Mouse (Mus musculus): ENCODE results near the gene Kctd17.

Gene Kctd17

DNA sequence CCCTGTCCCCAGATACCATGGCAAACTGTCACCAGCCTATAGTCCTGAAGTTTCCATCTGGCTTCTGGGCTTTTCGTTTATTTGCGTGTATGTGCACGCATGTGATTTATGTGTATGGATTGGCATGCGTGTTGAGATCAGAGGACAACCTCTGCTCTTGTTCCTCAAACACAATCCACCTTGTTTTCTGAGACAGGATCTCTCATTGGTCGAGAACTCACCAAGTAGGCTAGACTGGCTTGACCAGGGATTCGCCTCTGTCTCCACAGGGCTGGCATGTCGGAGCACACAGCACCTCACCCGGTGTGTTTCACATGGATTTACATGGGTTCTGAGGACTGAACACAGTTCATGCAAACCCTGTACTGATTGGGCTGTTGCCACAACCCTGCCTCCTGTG, 14.2 kb upstream of the Kctd17 start:
- no peak for DNase-seq (ENCODE audit: low spot score in 2 of 2)

DNA sequence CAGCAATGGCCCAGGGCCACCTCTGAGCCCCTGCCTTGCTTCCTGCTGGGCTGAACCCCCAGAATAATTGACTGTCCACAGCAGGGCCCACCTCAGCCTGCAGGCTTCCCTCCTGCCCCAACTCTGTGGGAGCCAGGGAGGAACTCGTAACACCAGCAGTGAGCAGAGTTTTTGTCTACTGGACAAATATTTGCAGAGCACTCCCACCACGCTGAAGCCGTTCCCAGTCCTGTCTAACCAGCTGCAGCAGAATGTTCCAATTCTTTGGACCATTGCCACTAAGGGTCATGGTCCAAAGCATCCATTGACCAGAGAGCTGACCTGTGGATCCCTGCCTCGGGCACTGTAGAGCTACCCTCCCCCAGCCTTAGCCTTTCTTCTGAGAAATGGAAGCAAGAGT, 11.4 kb upstream of the Kctd17 start:
- no peak for DNase-seq (ENCODE audit: low spot score in 2 of 2)

DNA sequence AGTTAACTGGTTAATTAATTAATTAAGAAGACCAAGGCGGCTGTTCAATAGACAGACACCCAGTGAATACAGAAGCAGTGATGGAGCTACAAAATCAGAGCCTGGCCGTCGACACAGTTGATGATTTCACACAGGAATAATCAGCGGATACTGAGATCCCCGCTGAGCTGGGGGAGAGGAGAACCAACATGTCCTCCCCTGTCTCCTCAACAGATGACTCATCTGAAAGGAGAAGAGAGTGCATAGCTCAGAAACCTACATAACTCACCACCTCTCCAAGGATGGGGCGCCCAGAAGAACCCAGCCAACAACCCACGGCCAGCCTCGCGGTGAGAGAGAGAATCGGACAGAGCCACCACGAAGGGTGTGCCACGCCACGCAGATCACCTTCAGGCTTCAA, 8.0 kb upstream of the Kctd17 start:
- DNase-seq (ENCODE audit: low spot score in 2 of 2) = no peak

DNA sequence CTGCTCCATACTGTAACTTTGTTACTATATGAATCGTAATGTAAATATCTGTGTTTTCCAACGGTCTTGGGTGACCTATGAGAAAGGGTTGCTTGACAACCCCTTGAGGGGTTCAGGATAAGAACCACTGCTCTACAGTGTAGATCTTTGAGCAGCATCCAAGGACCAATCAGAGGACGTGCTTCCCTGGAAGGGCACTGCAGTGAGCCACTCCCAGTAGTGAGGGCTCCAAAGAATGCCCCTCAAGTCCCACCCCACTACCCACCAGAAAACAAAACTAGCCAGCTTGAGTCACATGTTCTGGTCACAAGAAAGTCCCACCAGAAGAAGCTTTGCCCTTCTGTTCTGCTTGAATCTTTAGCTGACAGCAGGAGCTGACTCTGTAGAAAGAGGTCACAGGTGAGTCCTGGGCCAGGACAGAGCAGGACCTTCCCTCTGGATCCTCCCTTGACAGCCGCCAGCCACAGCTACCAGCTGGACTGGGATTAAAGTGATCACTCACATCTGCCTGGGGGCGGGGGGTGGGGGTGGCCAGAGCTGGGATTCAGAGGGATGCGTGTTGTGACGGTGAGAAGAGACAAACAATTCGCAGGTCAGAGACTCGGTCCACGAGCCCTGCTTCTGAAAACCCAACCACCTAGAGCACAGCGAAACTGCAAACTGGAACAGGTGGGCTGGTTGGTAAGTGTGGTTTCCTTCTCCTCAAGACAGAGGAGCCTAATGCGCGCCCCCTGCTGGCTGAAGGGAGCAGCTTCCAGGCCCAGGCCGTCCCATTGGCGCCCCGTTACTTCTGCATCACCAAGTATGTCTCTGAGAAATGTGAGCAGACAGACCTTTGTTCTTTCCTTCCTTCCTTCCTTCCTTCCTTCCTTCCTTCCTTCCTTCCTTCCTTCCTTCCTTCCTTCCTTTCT, 6.1 kb upstream of the Kctd17 start:
- peak; percentile 76 to 86 for DNase-seq (ENCODE audit: low spot score in 2 of 2)

DNA sequence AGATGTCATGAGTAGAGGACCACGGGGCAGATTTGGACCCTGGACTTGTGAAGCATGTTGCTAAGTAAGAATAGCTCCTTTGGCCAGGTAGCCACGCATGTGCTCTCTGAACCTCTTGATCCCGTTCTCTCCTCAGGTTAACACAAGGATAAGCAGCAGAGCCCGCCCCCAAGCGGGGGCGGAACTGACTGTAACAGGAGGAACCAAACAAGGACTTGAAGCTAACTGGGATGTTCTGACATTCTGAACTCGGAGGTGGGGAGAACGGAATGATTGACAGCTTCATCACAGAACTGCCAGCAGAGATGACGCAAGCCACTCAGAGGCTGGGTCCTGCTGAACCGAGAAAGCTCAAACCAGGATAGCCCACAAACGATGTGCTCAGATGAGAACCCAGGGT, 3.9 kb upstream of the Kctd17 start:
- DNase-seq (ENCODE audit: low spot score in 2 of 2) = no peak

DNA sequence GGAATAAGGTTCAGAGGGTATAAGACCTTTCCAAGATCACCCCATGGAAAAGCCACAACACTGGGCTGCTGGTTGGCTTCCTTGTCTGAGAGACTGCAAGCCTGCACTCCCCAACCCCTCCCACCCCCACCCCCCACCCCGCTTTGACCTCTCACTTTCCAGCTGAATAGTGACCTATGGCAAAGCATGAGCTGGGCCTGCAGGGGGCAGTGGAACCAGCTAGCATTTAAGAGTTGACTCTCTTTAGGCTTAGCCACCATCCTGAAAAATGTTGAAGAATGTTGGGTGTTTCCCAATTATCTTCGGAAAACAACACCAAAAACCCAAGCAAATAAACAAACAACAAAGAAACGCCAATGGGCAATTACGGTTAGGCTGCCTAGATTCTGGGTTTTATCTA, 3.1 kb upstream of the Kctd17 start:
- DNase-seq (ENCODE audit: low spot score in 2 of 2) = no peak

DNA sequence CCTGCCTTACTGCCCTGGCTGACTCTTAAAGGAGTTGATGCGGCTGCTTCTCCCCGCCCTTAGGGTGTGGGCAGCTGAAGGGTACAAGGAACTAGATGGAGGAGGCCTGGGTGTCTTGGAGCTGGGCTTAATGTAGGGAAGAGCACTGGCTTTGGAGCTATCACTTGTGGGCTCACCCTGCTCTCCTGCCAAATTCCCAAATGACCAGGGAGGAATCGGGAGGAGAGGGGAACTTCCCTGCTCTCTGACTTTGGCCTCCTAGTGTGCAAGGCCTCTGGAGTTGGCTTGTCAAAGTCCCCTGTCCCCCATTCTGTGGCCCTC, 735 bp downstream of the Kctd17 start:
- no peak for DNase-seq (ENCODE audit: low spot score in 2 of 2)

DNA sequence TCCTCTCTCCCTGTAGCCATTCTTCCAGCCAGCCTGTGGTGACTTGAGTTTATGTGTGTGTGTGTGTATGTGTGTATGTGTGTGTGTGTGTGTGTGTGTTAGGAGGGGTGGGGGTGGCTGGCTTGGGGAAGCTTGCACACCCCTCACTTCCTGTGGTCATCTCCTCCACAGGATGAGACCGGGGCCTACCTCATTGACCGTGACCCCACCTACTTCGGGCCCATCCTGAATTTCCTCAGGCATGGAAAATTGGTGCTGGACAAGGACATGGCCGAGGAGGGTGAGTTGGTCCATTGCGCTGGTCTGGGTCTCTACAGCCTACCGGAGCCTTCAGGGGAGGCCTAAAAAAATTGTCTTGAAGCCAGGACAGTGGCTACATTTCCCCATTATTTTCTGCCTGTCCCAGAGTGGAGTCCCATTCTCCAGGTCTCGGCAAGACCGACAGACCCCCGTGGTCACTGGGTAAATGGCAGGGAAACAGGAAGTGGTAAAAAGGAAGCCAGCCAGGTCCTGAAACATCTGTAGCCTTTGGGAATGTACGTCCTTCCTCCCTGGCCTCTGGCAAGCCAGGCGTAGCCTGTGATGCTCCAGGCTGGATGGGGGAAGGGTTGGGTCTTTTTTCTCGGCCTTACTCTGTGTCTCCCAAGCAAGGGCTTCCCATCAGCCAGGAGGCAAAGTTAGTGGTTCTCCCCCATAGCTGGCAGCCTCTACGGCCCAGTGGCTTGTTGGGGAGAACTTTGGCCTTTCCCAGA, 1.7 kb downstream of the Kctd17 start:
- DNase-seq (ENCODE audit: low spot score in 2 of 2) = no peak

DNA sequence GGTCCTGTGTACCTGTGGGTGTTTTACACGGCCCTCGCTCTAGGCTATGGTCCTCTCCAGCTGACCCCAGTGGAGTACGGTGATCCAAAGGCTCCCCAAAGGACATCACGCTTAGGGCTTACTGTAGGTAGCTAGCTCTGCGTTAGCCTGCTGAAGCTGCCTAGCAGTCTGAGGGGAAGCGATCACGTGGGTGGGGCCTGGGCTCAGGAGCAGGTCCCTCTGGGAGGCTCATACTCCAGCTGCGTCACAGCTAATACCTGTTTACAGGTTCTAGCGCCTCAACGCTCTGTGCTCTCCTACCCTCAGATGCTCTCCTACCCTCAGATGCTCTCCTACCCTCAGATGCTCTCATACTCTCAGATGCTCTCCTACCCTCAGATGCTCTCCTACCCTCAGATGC, 2.5 kb downstream of the Kctd17 start:
- no peak for DNase-seq (ENCODE audit: low spot score in 2 of 2)

DNA sequence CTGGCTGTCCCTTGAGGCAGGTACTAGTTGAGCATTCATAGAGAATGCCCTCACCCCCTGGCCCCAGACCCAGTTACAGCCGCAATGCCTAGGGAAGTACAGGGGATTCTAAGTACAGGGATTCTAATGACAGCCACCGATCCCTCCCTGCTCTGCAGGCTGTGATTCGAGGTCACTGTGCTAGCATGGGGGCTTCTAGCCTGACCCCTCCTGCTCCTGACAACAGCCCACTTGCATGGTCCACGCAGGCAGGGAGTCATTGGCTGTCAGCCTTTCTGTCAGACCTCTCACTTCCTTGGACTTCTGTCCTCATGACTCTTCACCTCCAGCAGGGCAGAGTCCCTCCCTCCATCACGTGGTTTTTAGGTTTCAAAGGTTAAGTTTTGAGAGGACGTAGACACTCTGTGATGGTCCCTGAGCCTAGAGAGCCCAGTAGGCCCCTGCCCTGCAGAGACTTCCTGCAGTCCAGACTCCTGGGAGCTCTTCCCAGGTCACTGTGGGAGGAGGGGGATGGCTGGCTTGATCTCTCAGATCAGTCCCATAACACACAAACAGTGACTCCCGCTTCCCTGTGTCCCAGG, 3.3 kb downstream of the Kctd17 start:
- no peak for DNase-seq (ENCODE audit: low spot score in 2 of 2)

DNA sequence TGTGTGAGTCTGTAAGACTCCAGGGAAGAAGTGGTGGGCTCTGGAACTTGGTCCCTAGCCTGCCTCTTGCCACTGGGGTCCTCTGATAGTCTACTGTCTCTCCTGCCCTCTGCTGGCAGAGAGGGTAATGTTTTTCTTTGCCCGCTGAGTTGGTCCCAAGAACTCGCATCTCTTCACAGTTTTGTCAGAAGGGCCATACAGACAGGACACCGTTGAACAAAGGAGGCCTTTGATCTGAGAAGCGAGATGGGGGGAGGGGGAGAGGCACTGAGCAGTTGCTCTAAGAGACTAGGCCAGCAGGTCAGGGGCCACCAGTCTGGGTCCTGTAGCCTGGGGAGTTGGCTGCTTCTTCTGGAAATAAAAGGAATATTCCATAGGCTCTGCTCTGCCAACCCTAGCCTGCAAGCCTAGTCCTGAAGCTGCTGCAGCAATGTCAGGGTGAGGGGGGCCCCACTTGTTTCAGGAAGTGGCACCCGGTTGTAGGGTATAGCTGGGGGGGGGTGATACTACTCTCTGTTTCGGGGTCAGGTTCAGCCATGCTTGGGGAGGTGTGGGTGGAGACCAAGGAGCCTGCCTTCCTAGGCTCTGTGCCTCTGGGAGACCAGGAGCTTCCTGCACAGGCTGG, 6.6 kb downstream of the Kctd17 start:
- DNase-seq (ENCODE audit: low spot score in 2 of 2) = no peak

DNA sequence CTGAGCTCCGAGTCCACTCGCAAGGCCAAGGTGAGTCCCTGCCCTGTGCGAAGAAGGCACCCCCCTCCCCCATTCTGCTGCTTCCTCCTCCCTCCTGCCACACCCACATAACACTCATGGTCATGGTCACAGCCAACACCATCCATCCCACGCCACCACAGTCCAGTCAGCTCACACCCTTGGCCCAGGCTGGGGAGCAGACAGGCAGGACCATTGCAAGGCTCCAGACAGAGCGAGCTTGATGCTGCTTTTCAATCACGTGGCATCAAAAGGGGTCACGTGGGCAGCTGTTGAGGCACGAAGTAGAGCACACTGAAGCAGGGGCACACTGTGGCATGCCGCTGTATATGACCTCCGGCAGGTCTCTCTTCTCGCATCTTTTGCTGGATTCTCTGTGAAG, 7.3 kb downstream of the Kctd17 start:
- no peak for DNase-seq (ENCODE audit: low spot score in 2 of 2)

DNA sequence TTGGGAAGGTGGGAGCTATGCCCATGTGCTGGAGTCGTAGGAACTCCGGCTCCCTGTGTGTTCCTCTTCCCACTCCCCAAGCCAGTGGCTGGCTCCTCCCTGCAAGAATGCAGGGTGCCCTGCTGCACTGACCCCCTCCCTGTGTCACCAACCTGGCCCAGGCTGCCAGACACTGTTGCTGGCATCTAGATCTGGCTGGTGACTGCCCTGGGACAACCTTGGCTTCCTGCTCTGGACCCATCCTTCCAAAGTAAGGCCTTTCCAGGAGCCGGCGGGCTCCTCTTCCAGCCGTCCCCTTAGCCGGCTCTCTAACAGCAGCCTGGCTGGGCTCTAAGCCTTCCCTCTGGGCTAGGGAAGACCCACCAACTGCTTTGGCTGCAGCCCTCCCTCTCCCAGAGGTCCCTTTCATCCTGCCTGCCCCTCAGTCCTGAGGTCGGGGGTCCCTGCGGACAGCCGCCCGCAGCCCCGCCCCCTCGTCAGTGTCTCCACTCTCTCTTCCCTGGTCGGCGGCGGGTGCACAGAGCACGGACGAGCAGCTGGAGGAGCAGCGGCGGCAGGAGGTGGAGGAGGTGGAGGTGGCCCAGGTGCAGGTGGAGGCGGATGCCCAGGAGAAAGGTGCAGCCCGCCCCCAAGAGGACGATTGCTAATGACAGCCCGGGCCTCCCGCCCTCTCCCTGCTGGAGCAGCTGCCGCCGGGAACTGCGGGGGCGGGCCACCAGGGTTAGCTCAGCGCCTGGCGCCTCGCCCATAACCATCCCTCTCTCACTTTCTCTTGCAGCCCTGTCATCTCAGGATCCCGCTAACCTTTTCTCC, 8.2 kb downstream of the Kctd17 start:
- no peak for DNase-seq (ENCODE audit: low spot score in 2 of 2)

DNA sequence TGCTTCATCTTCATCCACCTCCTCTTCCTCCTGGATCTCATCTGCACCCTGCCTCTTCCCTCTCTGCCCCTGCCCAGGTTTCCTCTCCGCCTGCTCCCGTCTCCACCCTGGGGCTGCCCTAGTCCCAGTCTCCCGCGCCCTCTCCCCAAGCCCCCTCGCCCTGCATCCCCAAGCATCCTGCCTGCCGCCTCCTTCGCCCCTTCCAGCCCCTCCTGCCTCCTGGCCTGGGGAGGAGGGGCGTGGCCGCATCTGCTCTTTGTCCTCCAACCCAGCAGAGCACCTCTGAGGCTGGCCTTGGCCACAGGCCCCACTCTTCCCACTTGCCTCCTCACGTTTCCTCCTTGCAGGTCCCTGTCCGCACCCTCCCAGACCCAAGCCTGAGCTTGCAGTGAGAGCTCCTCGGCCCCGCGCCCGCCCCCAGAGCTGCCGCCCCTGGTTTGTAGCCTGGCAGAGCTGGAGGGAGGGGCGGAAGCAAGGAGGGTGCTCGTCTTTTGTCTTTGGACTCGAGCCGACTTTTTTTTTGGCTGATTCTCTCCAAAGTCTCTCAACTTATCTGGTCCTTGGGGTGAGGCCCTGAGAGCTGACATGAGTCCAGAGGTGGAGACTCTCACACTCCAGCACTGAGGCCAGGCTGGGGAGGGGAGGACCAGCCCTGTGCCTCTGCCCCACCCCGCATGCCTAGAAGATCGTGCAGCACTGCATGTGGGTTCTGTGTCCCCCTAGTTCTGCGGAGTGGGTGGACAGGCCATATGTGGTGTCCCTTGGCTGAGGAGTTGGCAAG, 9.1 kb downstream of the Kctd17 start:
- no peak for DNase-seq (ENCODE audit: low spot score in 2 of 2)

DNA sequence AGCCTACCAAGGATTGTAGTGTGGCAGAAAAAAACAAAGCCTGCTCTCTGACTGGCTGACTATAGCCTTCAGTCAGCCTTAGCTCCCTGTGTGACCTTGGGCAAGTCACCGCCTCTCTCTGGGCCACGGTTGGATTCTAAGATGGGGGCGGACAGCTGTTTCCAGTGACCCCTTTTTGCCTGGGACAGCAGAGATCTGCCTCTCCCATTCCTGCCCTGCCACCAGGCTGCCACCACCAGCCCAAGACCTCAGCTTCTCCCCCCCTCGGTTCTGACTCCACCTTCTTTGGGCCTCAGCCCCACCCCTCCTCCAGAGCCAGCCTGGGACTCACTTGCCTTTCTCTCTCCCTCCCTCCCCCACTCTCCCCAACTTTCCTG, 9.6 kb downstream of the Kctd17 start:
- no peak for DNase-seq (ENCODE audit: low spot score in 2 of 2)

DNA sequence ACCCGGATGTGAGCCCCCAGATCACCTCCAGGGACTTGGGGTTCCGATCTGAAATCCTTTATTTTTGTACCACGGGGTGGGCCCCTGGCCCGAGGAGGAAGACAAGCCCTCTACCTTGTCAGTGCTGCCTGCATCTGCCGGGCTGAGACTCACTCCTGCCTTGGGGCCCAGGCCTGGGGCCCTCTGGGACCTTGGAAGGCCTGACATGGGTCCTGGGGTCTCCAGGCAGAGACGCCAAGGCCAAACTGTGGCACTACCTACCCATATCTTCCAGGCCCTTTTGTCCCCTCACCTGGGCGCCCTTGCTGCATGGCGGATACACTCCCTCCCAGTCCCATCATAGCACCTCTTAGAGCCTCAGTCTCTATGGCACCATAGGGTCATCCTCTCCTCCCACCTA, 10.1 kb downstream of the Kctd17 start:
- DNase-seq (ENCODE audit: low spot score in 2 of 2) = no peak

DNA sequence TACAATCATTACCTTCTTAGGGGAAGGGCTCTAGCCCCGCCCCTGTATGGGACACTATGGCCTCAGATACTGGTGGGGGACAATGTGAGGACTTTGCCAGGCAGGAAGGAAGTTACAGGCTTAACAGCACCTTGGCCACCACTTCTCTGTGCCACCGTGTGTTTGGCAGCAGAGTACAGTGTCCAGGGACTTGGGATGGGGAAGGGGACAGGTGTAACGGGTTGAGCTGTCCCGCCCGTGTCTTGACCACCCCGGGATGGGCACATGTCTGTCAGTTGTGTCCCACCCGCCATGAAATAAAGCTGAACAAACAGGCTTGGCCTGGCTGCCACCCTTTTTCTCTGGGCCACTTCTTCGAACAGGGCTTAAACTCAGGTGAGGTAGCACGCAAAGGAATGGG, 10.6 kb downstream of the Kctd17 start:
- DNase-seq (ENCODE audit: low spot score in 2 of 2) = no peak

DNA sequence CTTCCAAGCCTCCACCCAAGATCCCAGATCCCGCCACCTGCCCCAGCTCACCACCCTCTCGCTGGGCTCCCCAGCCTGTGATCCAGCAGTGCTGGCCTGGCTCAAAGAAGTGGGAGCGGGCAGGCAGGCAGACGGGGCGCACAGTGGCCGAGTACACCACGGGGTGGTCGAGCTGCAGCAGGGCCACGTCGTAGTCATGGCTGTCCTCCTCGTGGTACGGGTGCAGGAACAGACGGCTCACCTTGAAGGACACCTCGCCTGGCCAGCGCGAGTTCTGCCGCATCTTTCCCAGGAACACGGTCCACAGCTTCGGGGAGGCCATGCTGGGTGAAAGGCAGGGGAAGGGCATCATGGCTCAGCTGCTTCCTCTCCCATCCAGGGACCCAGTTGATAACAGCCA, 13.9 kb downstream of the Kctd17 start:
- DNase-seq (ENCODE audit: low spot score in 2 of 2) = no peak

DNA sequence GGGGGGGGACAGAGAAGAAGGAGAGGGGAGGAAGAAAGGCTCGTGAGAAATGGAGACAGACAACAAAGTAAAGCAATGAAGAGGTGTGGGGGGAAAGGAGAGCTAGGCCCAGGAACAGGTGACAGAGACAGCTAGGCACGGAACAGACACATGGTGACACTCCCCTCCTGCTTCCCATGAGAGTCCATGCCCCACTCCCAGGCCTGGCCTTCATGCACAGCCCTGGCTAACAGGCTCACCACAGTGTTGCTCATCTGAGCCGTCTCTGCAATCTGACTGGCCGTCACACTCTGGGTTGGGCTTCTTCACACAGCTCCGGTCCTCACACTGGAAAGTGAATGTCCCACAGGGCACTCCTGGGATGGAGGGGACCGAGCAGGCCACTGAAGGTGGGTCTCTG, 15.5 kb downstream of the Kctd17 start:
- no peak for DNase-seq (ENCODE audit: low spot score in 2 of 2)

DNA sequence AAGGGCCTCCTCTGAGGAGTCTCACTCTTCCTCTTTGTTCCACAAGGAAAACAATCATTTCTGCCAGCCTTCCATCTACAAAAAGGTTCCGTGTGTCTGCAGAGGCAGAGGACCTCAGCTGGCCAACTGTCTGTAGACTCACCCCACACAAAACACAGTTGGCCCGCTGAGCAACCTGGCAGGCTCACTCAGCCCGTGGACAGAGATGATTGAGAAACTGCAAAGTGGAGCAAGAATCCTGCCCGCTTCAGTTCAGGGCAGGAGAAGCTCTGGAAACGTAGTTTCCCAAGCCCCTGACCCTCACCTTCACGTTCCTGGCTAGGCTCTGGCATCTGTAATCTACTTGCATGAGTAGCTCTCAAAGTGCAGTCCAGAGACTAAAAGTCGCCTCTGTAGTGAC, 18.8 kb downstream of the Kctd17 start:
- no peak for DNase-seq (ENCODE audit: low spot score in 2 of 2)
